Mouse (Mus musculus) myocyte (in vitro differentiated cells): ENCODE measurements around the gene Hrh2.

ENCODE experiments used
- CEBPB ChIP-seq: IDR thresholded peaks from 2 replicates; pipeline ENCODE4 v1.6.1; 2011; ENCODE audit warnings: mild to moderate bottlenecking, moderate library complexity; ENCODE audit not compliant: poor library complexity, insufficient read depth, severe bottlenecking
- E2F4 ChIP-seq: IDR thresholded peaks from one replicate; pipeline ENCODE4 v1.6.1; 2011; ENCODE audit warnings: mild to moderate bottlenecking, control low read depth, moderate library complexity; ENCODE audit not compliant: insufficient read depth
- MAX ChIP-seq: IDR thresholded peaks from one replicate; pipeline ENCODE4 v1.6.1; 2011; ENCODE audit warnings: low read depth, mild to moderate bottlenecking, control low read depth
- MYOD1 ChIP-seq, 3 experiments: IDR thresholded peaks; one replicate each; pipeline ENCODE4 v1.6.1; 2011; ENCODE audit warnings: control low read depth in 2 of 3, low read depth in 2 of 3, mild to moderate bottlenecking in 2 of 3, moderate library complexity in 1 of 3; ENCODE audit not compliant: insufficient read length in 2 of 3, control insufficient read depth in 1 of 3
- MYOG ChIP-seq, 3 experiments: IDR thresholded peaks; one replicate each; pipeline ENCODE4 v1.6.1; 2011; ENCODE audit warnings: control low read depth in 2 of 3, low read depth in 2 of 3, mild to moderate bottlenecking in 2 of 3; ENCODE audit not compliant: insufficient read length in 2 of 3, control insufficient read depth in 1 of 3, insufficient read depth in 1 of 3
- POLR2A ChIP-seq: IDR thresholded peaks from one replicate; pipeline ENCODE4 v1.6.1; 2011; ENCODE audit warnings: low read depth, mild to moderate bottlenecking, control low read depth, moderate library complexity; ENCODE audit not compliant: insufficient read length
- POLR2AphosphoS2 ChIP-seq: IDR thresholded peaks from one replicate; pipeline ENCODE4 v1.6.1; 2011; ENCODE audit warnings: low read depth, control low read depth; ENCODE audit not compliant: insufficient read length
- REST ChIP-seq: IDR thresholded peaks from one replicate; pipeline ENCODE4 v1.6.1; 2011; ENCODE audit warnings: mild to moderate bottlenecking, control low read depth, moderate library complexity; ENCODE audit not compliant: insufficient read depth, insufficient read length
- SRF ChIP-seq: IDR thresholded peaks from one replicate; pipeline ENCODE4 v1.6.1; 2011; ENCODE audit warnings: low read depth; ENCODE audit not compliant: control insufficient read depth, insufficient read length
- TCF12 ChIP-seq: IDR thresholded peaks from one replicate; pipeline ENCODE4 v1.6.1; 2011; ENCODE audit warnings: mild to moderate bottlenecking, control low read depth; ENCODE audit not compliant: poor library complexity, insufficient read depth, severe bottlenecking
- TCF3 ChIP-seq: IDR thresholded peaks from one replicate; pipeline ENCODE4 v1.6.1; 2011; ENCODE audit warnings: low read depth, control low read depth; ENCODE audit not compliant: insufficient read length
- USF1 ChIP-seq: IDR thresholded peaks from one replicate; pipeline ENCODE4 v1.6.1; 2011; ENCODE audit warnings: low read depth, mild to moderate bottlenecking, control low read depth, moderate library complexity

DNA sequence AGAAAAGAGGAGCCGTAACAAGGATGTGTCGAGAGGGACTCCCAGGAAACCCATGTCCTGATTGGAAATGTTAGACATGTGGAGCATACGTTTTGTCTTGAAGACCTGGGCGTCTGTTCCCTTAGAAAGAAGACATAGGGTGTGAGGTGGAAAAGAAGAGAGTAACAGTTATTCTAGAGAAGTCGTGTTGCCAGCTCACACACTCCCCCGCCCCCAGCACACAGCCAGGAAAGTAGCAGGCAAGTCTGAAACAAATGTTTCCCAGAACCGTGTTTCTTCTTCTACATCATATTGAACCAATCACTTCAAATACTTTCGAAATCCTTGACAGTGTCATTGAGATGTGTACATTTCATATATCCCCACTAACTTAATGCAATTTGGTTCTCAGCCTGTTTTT lies 28.6 kb upstream of the Hrh2 start:
- no peak for TF ChIP-seq REST
- TF ChIP-seq TCF12 = no peak
- TF ChIP-seq MYOD1 (IDR thresholded peaks at IDR 0.05; ENCODE audit: control insufficient read depth in 1 of 3, insufficient read length in 2 of 3, low read depth in 2 of 3) = no peak
- TF ChIP-seq MAX = no peak
- TF ChIP-seq MYOG (IDR thresholded peaks at IDR 0.05; ENCODE audit: control insufficient read depth in 1 of 3, insufficient read depth in 1 of 3, insufficient read length in 2 of 3, low read depth in 2 of 3) = no peak
- no peak for TF ChIP-seq POLR2AphosphoS2
- TF ChIP-seq POLR2A = no peak
- TF ChIP-seq SRF = no peak
- TF ChIP-seq USF1 = no peak
- TF ChIP-seq TCF3 = no peak
- TF ChIP-seq E2F4 = no peak
- no peak for TF ChIP-seq CEBPB
